ENCODE assay signal across 8 mouse cellular contexts in genomic region chr12:74320318-74320717, GRCm38 (mm10). TPM values are rescaled to one million over a fixed set of nuclear protein-coding genes. Genes with fewer than 3 reads are reported as not detected.
DNase-seq lines count a peak whose midpoint lies in the region; ATAC-seq lines count a peak whose summit lies in the region.

No protein-coding gene starts in this region.

- H3K36me3 ChIP-seq in forebrain, embryonic 10.5 days (replicated peaks): no peaks in the 10 kb centered on the region
- H3K36me3 ChIP-seq in forebrain, embryonic 13.5 days (ENCODE audit: poor library complexity, severe bottlenecking): no peaks in the 10 kb centered on the region
- H3K36me3 ChIP-seq in heart, embryonic 15.5 days: no peaks in the 10 kb centered on the region
- H3K36me3 ChIP-seq in midbrain, embryonic 11.5 days (ENCODE audit: control insufficient read depth, insufficient read depth, low read length): no peaks in the 10 kb centered on the region

- H3K27me3 ChIP-seq in forebrain, embryonic 10.5 days (ENCODE audit: poor library complexity, severe bottlenecking): no peaks in the 10 kb centered on the region
- no peaks in the 10 kb centered on the region for H3K27me3 ChIP-seq in forebrain, embryonic 13.5 days
- H3K27me3 ChIP-seq in heart, embryonic 15.5 days: no peaks in the 10 kb centered on the region
- no peaks in the 10 kb centered on the region for H3K27me3 ChIP-seq in midbrain, embryonic 11.5 days (ENCODE audit: control insufficient read depth, insufficient read depth, low read length)

- H3K4me3 ChIP-seq in forebrain, embryonic 10.5 days: no peak overlapping the region
- H3K4me3 ChIP-seq in forebrain, embryonic 13.5 days: no peak overlapping the region
- no peak overlapping the region for H3K4me3 ChIP-seq in heart, embryonic 15.5 days
- no peak overlapping the region for H3K4me3 ChIP-seq in midbrain, embryonic 11.5 days (ENCODE audit: low read depth, low read length)

- ATAC-seq in forebrain, embryonic 13.5 days: no peak
- no peak for ATAC-seq in heart, embryonic 15.5 days (replicated peaks; ENCODE audit: insufficient number of reproducible peaks, insufficient read depth, low FRiP score, low read depth)
- ATAC-seq in midbrain, embryonic 11.5 days (ENCODE audit: low FRiP score): no peak; the same call in 1 of the 2 replicates

- 25% methylated on average over 10 of the region's 10 CpGs for WGBS in forebrain, embryonic 10.5 days
- WGBS in forebrain, embryonic 13.5 days: 12% methylated on average over 10 of the region's 10 CpGs
- WGBS in heart, embryonic 15.5 days: 19% methylated on average over 10 of the region's 10 CpGs
- 21% methylated on average over 10 of the region's 10 CpGs for WGBS in midbrain, embryonic 11.5 days

- peaks cover 10% of the 10 kb centered on the region for H3K4me1 ChIP-seq in forebrain, embryonic 10.5 days
- H3K4me1 ChIP-seq in forebrain, embryonic 13.5 days: no peaks in the 10 kb centered on the region
- peaks cover 4% of the 10 kb centered on the region for H3K4me1 ChIP-seq in heart, embryonic 15.5 days (replicated peaks)
- 0 out of 2 replicates have a peak, but pooled peaks cover 3% of the 10 kb centered on the region for H3K4me1 ChIP-seq in midbrain, embryonic 11.5 days (ENCODE audit: control insufficient read depth, insufficient read depth, low read length)

- no peak overlapping the region for H3K9ac ChIP-seq in forebrain, embryonic 13.5 days
- no peak overlapping the region for H3K9ac ChIP-seq in heart, embryonic 15.5 days
- no peak overlapping the region for H3K9ac ChIP-seq in midbrain, embryonic 11.5 days (ENCODE audit: low read length)

- H3K9me3 ChIP-seq in forebrain, embryonic 10.5 days: no peaks in the 10 kb centered on the region
- no peaks in the 10 kb centered on the region for H3K9me3 ChIP-seq in forebrain, embryonic 13.5 days (replicated peaks)
- no peaks in the 10 kb centered on the region for H3K9me3 ChIP-seq in heart, embryonic 15.5 days (replicated peaks)
- no peaks in the 10 kb centered on the region for H3K9me3 ChIP-seq in midbrain, embryonic 11.5 days (ENCODE audit: control insufficient read depth, low read length)

- peak; percentile 69 for DNase-seq in forebrain, embryonic 10.5 days (ENCODE audit: extremely low spot score, low spot score)
- peak; percentile 49 for DNase-seq in Muller cell, postnatal 12 days (ENCODE audit: inconsistent ontology term)
- DNase-seq in cerebellum, postnatal 36 days: peak; percentile 67 to 74
- peak; percentile 58 to 79 for DNase-seq in layer of hippocampus, postnatal 25 days (ENCODE audit: extremely low spot score in 1 of 2, low spot score in 1 of 2)
- peak; percentile 98 for DNase-seq in midbrain, embryonic 11.5 days (ENCODE audit: low spot score, missing footprints)
- DNase-seq in spleen, postnatal 36 days (ENCODE audit: low spot score in 2 of 2): peak; percentile 3 to 6

- no peak overlapping the region for H3K4me2 ChIP-seq in forebrain, embryonic 13.5 days
- H3K4me2 ChIP-seq in heart, embryonic 15.5 days: 0 out of 2 replicates have a peak overlapping the region, but pooled peaks have one; percentile 24
- H3K4me2 ChIP-seq in midbrain, embryonic 11.5 days: no peak overlapping the region

- no peak overlapping the region for H3K27ac ChIP-seq in forebrain, embryonic 10.5 days
- H3K27ac ChIP-seq in forebrain, embryonic 13.5 days: no peak overlapping the region
- H3K27ac ChIP-seq in heart, embryonic 15.5 days: no peak overlapping the region
- no peak overlapping the region for H3K27ac ChIP-seq in midbrain, embryonic 11.5 days (ENCODE audit: low read depth, low read length)

RNA-seq across cellular contexts. Expression of gene Gm11042, which starts 4.1 kb away (rescaled TPM):
- polyA plus RNA-seq in forebrain, embryonic 10.5 days (2016; fragmentation: Nextera tagmentation; extraction: Ambion mirVana): not detected in 2 replicates
- not detected in 2 replicates for polyA plus RNA-seq in forebrain, embryonic 13.5 days (2015; fragmentation: Nextera tagmentation; extraction: Ambion mirVana)
- not detected in 2 replicates for polyA plus RNA-seq in heart, embryonic 15.5 days (2015; fragmentation: Nextera tagmentation; extraction: Ambion mirVana)
- not detected for total RNA-seq in layer of hippocampus, postnatal 25 days (2021)
- polyA plus RNA-seq in midbrain, embryonic 11.5 days (2014; fragmentation: Nextera tagmentation; extraction: Ambion mirVana): not detected in 2 replicates

Comparison
In these comparisons a context has a peak if more than half of its experiments do, and no peak if none do; other contexts are left out.
1. DNase-seq: peak in every context shown above with its lines; median percentile 98 in midbrain, embryonic 11.5 days; 70 in cerebellum, postnatal 36 days; 69 in forebrain, embryonic 10.5 days; 68 in layer of hippocampus, postnatal 25 days; 49 in Muller cell, postnatal 12 days; 4 in spleen, postnatal 36 days.